Mouse (Mus musculus) megakaryocyte, embryonic 14.5 days (primary cell): ENCODE measurements at regions not wholly inside any gene's neighbourhood (a gene's known extent, or its start where the extent isn't known, plus 50 kb on each side); places are given as distances from the start of the nearest gene placed in this dataset.

ENCODE experiments used
- FLI1 ChIP-seq: IDR thresholded peaks from 2 replicates; pipeline ENCODE4 v1.6.1; 2012; ENCODE audit warnings: low read length, inconsistent platforms, mixed read lengths
- GATA1 ChIP-seq: IDR thresholded peaks from 3 replicates; pipeline ENCODE4 v1.6.1; 2012; ENCODE audit warnings: mixed read lengths, low read length, inconsistent platforms, borderline replicate concordance

GRCm38 (mm10) chr14:104086381-104086780 lies 242.2 kb upstream of the Ednrb start:
- TF ChIP-seq GATA1 (no peak), FLI1 (no peak)
